Mouse (Mus musculus): Measurements from ENCODE around the gene Hmgcl. TPM values are rescaled to one million over a fixed set of nuclear protein-coding genes. Genes with fewer than 3 reads are reported as not detected.

Hmgcl gene
- polyA plus RNA-seq, 1 experiment from 2014 or later, result 91.1 TPM

DNA sequence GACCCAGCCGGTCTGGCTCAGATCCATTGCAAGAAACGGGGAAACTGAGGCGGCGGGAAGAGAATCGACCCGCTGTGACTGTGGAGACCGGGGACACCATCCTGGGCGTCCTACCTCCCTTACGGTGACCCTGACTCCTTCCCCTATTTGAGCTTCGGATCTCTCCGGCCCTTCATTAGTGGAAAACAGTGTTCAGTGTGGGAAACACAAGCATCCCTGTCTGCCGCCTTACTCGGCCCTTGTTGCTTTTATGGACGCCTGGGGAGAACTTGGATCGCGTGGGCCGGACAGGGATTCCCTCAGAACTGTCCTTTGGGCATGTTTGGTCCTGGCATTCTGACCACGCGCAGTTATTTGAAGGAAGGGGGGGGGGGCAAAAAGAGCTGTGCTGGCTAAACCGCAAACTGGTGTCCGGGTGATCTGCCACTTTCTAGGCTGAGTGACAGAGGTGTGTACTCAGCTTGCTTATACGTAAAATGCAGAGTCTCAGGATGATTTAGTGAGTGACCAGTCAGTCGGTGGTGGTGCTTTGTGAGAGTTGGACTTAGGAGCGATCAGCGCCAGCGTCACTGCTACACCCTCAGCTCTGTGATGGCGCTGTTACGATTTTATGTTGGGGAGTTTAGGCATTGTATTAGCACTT, 532 bp downstream of the Hmgcl start:
- Histone ChIP-seq H3K9me3 (ENCODE audit: control insufficient read depth, low read length) (0 out of 2 replicates have a peak, but pooled peaks cover 3% of the 10 kb centered on the region), H3K27ac (ENCODE audit: low read depth) (peak overlapping the region; percentile 43; the same call in 1 of the 2 replicates), H3K4me3 (ENCODE audit: low read depth, low read length) (peak overlapping the region; percentile 89), H3K4me1 (replicated peaks; ENCODE audit: control insufficient read depth, insufficient read depth, low read length) (no peaks in the 10 kb centered on the region; the same call in 1 of the 2 replicates), H3K4me2 (ENCODE audit: low read length) (peak overlapping the region; percentile 82), H3K36me3 (ENCODE audit: control insufficient read depth, insufficient read depth, low read length) (peaks cover 10% of the 10 kb centered on the region), H3K27me3 (replicated peaks; ENCODE audit: control insufficient read depth, insufficient read depth, low read length) (no peaks in the 10 kb centered on the region), H3K9ac (ENCODE audit: low read length) (peak overlapping the region; percentile 74)
- ATAC-seq (replicated peaks; ENCODE audit: low FRiP score, low TSS enrichment, low read depth) (no peak), DNase-seq (ENCODE audit: low spot score) (no peak)
- WGBS, result under 1% methylated on average over 28 of the region's 28 CpGs

DNA sequence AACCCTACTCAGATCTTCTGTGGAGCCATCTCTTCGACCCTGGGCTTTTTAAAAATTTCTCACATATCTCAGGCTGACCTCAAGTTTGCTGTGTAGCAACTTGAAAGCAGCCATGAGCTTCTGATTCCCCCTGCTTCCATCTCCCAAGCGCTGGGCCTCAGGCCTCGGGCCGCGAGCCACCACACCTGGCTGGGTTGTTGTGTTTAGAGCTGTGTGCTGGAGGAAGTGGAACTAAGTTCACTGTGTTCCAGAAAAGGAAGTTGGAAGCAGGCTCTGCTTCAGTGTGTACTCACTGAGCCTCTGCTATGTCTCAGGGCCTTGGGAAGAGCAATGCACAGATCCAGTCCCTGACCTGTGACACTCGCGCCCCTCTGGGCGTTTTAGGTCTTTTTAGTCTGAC, 1.9 kb downstream of the Hmgcl start:
- Histone ChIP-seq H3K4me2 (ENCODE audit: low read length) (no peak overlapping the region), H3K36me3 (ENCODE audit: control insufficient read depth, insufficient read depth, low read length) (peaks cover 18% of the 10 kb centered on the region), H3K27me3 (replicated peaks; ENCODE audit: control insufficient read depth, insufficient read depth, low read length) (no peaks in the 10 kb centered on the region), H3K4me1 (replicated peaks; ENCODE audit: control insufficient read depth, insufficient read depth, low read length) (no peaks in the 10 kb centered on the region; the same call in 1 of the 2 replicates), H3K9me3 (ENCODE audit: control insufficient read depth, low read length) (0 out of 2 replicates have a peak, but pooled peaks cover 3% of the 10 kb centered on the region), H3K4me3 (ENCODE audit: low read depth, low read length) (no peak overlapping the region), H3K27ac (ENCODE audit: low read depth) (no peak overlapping the region), H3K9ac (ENCODE audit: low read length) (no peak overlapping the region)
- no peak for ATAC-seq (replicated peaks; ENCODE audit: low FRiP score, low TSS enrichment, low read depth)
- 91% methylated on average over 8 of the region's 8 CpGs for WGBS
- DNase-seq (ENCODE audit: low spot score), result no peak

GRCm38 (mm10) chr4:135949475-135949874, 3.2 kb downstream of the Hmgcl start:
- peaks cover 23% of the 10 kb centered on the region for H3K36me3 ChIP-seq (ENCODE audit: control insufficient read depth, insufficient read depth, low read length)
- no peak overlapping the region for H3K9ac ChIP-seq (ENCODE audit: low read length)
- DNase-seq (ENCODE audit: low spot score) (no peak), ATAC-seq (replicated peaks; ENCODE audit: low FRiP score, low TSS enrichment, low read depth) (no peak)
- WGBS, result 85% methylated on average over 10 of the region's 10 CpGs
- no peak overlapping the region for H3K27ac ChIP-seq (ENCODE audit: low read depth)
- no peak overlapping the region for H3K4me2 ChIP-seq (ENCODE audit: low read length)
- no peak overlapping the region for H3K4me3 ChIP-seq (ENCODE audit: low read depth, low read length)
- H3K4me1 ChIP-seq (replicated peaks; ENCODE audit: control insufficient read depth, insufficient read depth, low read length), result no peaks in the 10 kb centered on the region; the same call in 1 of the 2 replicates
- 0 out of 2 replicates have a peak, but pooled peaks cover 3% of the 10 kb centered on the region for H3K9me3 ChIP-seq (ENCODE audit: control insufficient read depth, low read length)
- no peaks in the 10 kb centered on the region for H3K27me3 ChIP-seq (replicated peaks; ENCODE audit: control insufficient read depth, insufficient read depth, low read length)

- no peak overlapping the region for H3K27ac ChIP-seq (ENCODE audit: low read depth)
- H3K4me1 ChIP-seq (replicated peaks; ENCODE audit: control insufficient read depth, insufficient read depth, low read length), result no peaks in the 10 kb centered on the region; the same call in 1 of the 2 replicates
- H3K9ac ChIP-seq (ENCODE audit: low read length), result no peak overlapping the region
- H3K4me3 ChIP-seq (ENCODE audit: low read depth, low read length), result no peak overlapping the region
- peaks cover 26% of the 10 kb centered on the region for H3K36me3 ChIP-seq (ENCODE audit: control insufficient read depth, insufficient read depth, low read length)
- no peak overlapping the region for H3K4me2 ChIP-seq (ENCODE audit: low read length)
- no peak for DNase-seq (ENCODE audit: low spot score)
- 39% methylated on average over 6 of the region's 6 CpGs for WGBS
- H3K27me3 ChIP-seq (replicated peaks; ENCODE audit: control insufficient read depth, insufficient read depth, low read length), result no peaks in the 10 kb centered on the region
- ATAC-seq (replicated peaks; ENCODE audit: low FRiP score, low TSS enrichment, low read depth), result no peak
- H3K9me3 ChIP-seq (ENCODE audit: control insufficient read depth, low read length), result 0 out of 2 replicates have a peak, but pooled peaks cover 3% of the 10 kb centered on the region
Observed at GRCm38 (mm10) chr4:135949911-135950310, 3.7 kb downstream of the Hmgcl start.

DNA sequence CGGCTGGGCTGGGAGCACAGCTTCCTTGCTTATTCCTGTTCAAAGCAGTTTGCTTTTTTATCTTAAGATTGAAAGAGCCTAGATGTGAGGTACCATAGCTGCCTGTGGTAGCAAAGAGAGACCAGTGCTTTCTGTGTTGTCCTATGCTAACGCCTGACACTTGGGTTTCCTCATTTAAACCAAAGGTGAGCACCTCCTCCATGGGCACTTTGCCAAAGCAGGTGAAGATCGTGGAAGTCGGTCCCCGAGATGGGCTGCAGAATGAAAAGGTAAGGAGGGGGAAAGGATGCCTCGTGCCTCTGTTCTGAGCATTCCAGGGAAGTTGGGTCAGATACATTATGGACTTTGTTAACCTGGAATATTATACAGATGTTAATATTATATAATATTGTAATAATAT, 4.1 kb downstream of the Hmgcl start:
- Histone ChIP-seq H3K36me3 (ENCODE audit: control insufficient read depth, insufficient read depth, low read length) (peaks cover 30% of the 10 kb centered on the region), H3K4me3 (ENCODE audit: low read depth, low read length) (no peak overlapping the region), H3K9ac (ENCODE audit: low read length) (no peak overlapping the region), H3K9me3 (ENCODE audit: control insufficient read depth, low read length) (0 out of 2 replicates have a peak, but pooled peaks cover 3% of the 10 kb centered on the region), H3K4me1 (replicated peaks; ENCODE audit: control insufficient read depth, insufficient read depth, low read length) (no peaks in the 10 kb centered on the region; the same call in 1 of the 2 replicates), H3K4me2 (ENCODE audit: low read length) (no peak overlapping the region), H3K27me3 (replicated peaks; ENCODE audit: control insufficient read depth, insufficient read depth, low read length) (no peaks in the 10 kb centered on the region), H3K27ac (ENCODE audit: low read depth) (no peak overlapping the region)
- WGBS, result 83% methylated on average over 6 of the region's 6 CpGs
- ATAC-seq (replicated peaks; ENCODE audit: low FRiP score, low TSS enrichment, low read depth), result no peak
- DNase-seq (ENCODE audit: low spot score), result no peak

DNA sequence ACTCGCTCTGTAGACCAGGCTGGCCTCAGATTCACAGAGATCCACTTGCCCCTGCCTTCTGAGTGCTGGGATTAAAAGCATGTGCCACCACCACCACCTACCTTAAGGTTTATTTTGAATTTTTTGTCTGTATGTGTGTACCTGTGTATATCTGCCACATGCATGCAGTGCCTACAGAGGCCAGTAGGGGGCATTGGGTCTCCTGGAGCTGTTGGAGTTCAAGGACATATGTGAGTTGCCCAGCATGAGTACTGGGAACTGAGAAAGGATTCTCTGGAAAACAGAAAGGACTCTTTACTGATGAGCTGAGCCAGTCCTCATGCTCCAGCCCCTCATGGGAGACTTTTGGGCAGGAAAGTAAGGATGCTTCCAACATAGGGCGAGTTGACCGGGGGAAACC, 5.3 kb downstream of the Hmgcl start:
- DNase-seq (ENCODE audit: low spot score), result no peak
- peaks cover 37% of the 10 kb centered on the region for H3K36me3 ChIP-seq (ENCODE audit: control insufficient read depth, insufficient read depth, low read length)
- no peak overlapping the region for H3K4me3 ChIP-seq (ENCODE audit: low read depth, low read length)
- H3K27ac ChIP-seq (ENCODE audit: low read depth), result no peak overlapping the region
- 89% methylated on average over 3 of the region's 3 CpGs for WGBS
- H3K9me3 ChIP-seq (ENCODE audit: control insufficient read depth, low read length), result 0 out of 2 replicates have a peak, but pooled peaks cover 3% of the 10 kb centered on the region
- H3K4me2 ChIP-seq (ENCODE audit: low read length), result no peak overlapping the region
- no peaks in the 10 kb centered on the region; the same call in 1 of the 2 replicates for H3K4me1 ChIP-seq (replicated peaks; ENCODE audit: control insufficient read depth, insufficient read depth, low read length)
- no peak overlapping the region for H3K9ac ChIP-seq (ENCODE audit: low read length)
- no peak for ATAC-seq (replicated peaks; ENCODE audit: low FRiP score, low TSS enrichment, low read depth)
- H3K27me3 ChIP-seq (replicated peaks; ENCODE audit: control insufficient read depth, insufficient read depth, low read length), result no peaks in the 10 kb centered on the region

GRCm38 (mm10) chr4:135953179-135953578, 6.9 kb downstream of the Hmgcl start:
- WGBS, result 71% methylated on average over 3 of the region's 3 CpGs
- no peak overlapping the region for H3K4me2 ChIP-seq (ENCODE audit: low read length)
- H3K27ac ChIP-seq (ENCODE audit: low read depth), result no peak overlapping the region
- 0 out of 2 replicates have a peak, but pooled peaks cover 3% of the 10 kb centered on the region for H3K9me3 ChIP-seq (ENCODE audit: control insufficient read depth, low read length)
- H3K9ac ChIP-seq (ENCODE audit: low read length), result no peak overlapping the region
- DNase-seq (ENCODE audit: low spot score) (no peak), ATAC-seq (replicated peaks; ENCODE audit: low FRiP score, low TSS enrichment, low read depth) (0 out of 2 replicates have a peak, but pooled peaks have one; percentile 9)
- no peaks in the 10 kb centered on the region for H3K27me3 ChIP-seq (replicated peaks; ENCODE audit: control insufficient read depth, insufficient read depth, low read length)
- peaks cover 46% of the 10 kb centered on the region for H3K36me3 ChIP-seq (ENCODE audit: control insufficient read depth, insufficient read depth, low read length)
- H3K4me1 ChIP-seq (replicated peaks; ENCODE audit: control insufficient read depth, insufficient read depth, low read length), result no peaks in the 10 kb centered on the region; the same call in 1 of the 2 replicates
- H3K4me3 ChIP-seq (ENCODE audit: low read depth, low read length), result no peak overlapping the region

DNA sequence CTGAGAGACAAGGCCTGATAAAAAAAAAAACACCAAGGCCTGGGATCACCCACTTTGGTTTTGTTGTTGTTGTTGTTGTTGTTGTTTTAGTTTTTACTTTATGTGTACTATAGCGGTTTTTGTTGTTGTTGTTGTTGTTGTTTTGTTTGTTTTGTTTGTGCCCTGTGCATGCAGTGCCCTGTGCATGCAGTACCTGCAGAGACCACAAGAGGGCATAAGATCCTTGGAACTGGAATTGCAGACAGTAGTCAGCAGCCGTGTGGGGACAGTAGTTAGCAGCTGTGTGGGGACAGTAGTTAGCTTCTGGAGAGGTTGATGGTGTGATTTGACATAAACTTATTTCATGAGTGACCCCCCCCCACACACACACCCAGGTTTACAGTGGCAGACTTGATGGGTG, 8.0 kb downstream of the Hmgcl start:
- no peak overlapping the region for H3K9ac ChIP-seq (ENCODE audit: low read length)
- H3K27me3 ChIP-seq (replicated peaks; ENCODE audit: control insufficient read depth, insufficient read depth, low read length), result no peaks in the 10 kb centered on the region
- no peak overlapping the region for H3K4me3 ChIP-seq (ENCODE audit: low read depth, low read length)
- no peak overlapping the region for H3K27ac ChIP-seq (ENCODE audit: low read depth)
- 24% methylated on average over 2 of the region's 2 CpGs for WGBS
- H3K4me2 ChIP-seq (ENCODE audit: low read length), result no peak overlapping the region
- H3K9me3 ChIP-seq (ENCODE audit: control insufficient read depth, low read length), result 0 out of 2 replicates have a peak, but pooled peaks cover 3% of the 10 kb centered on the region
- DNase-seq (ENCODE audit: low spot score) (peak; percentile 94), ATAC-seq (replicated peaks; ENCODE audit: low FRiP score, low TSS enrichment, low read depth) (peak; percentile 28; the same call in 1 of the 2 replicates)
- H3K4me1 ChIP-seq (replicated peaks; ENCODE audit: control insufficient read depth, insufficient read depth, low read length), result no peaks in the 10 kb centered on the region
- peaks cover 53% of the 10 kb centered on the region for H3K36me3 ChIP-seq (ENCODE audit: control insufficient read depth, insufficient read depth, low read length)

All from intestine, embryonic 14.5 days (tissue).